Mouse (Mus musculus) C2C12 (cell line): ENCODE results near the gene Slit3. TPM values are rescaled to one million over a fixed set of nuclear protein-coding genes. Genes with fewer than 3 reads are reported as not detected.
A peak's percentile ranks its signal among the peaks of the same experiment; 100 is the strongest.

Source experiments
- H3K27me3 ChIP-seq: one replicate; pipeline ENCODE4 v1.6.1; 2011; ENCODE audit not compliant: control insufficient read depth, insufficient read depth, insufficient read length
- H3K36me3 ChIP-seq: one replicate; pipeline ENCODE4 v1.6.1; 2011; ENCODE audit not compliant: control insufficient read depth, insufficient read depth
- H3K4me3 ChIP-seq: one replicate; pipeline ENCODE4 v1.5.1; 2011; ENCODE audit warnings: mild to moderate bottlenecking, control low read depth; ENCODE audit not compliant: poor library complexity, insufficient read depth, severe bottlenecking
- H3K79me2 ChIP-seq: one replicate; pipeline ENCODE4 v1.6.1; 2011; ENCODE audit not compliant: control insufficient read depth, insufficient read depth
- H3K79me3 ChIP-seq: one replicate; pipeline ENCODE4 v1.6.1; 2011; ENCODE audit warnings: low read depth, control low read depth
- H3ac ChIP-seq: one replicate; pipeline ENCODE3; 2011; ENCODE audit warnings: low read depth; ENCODE audit not compliant: control insufficient read depth, insufficient read length
- CEBPB ChIP-seq: IDR thresholded peaks from one replicate; pipeline ENCODE4 v1.6.1; 2011; ENCODE audit warnings: low read depth, mild to moderate bottlenecking, control low read depth, moderate library complexity
- CTCF ChIP-seq: IDR thresholded peaks from one replicate; pipeline ENCODE4 v1.5.1; 2011; ENCODE audit not compliant: control insufficient read depth, insufficient read depth, insufficient read length
- FOSL1 ChIP-seq: IDR thresholded peaks from one replicate; pipeline ENCODE4 v1.8.0; 2011; ENCODE audit warnings: mild to moderate bottlenecking, low read length; ENCODE audit not compliant: poor library complexity, insufficient read depth, severe bottlenecking
- MAX ChIP-seq: IDR thresholded peaks from one replicate; pipeline ENCODE4 v1.6.1; 2011; ENCODE audit warnings: mild to moderate bottlenecking, control low read depth
- MYOD1 ChIP-seq: IDR thresholded peaks from one replicate; pipeline ENCODE4 v1.6.1; 2011; ENCODE audit warnings: low read depth; ENCODE audit not compliant: control insufficient read depth, insufficient read length
- MYOG ChIP-seq: IDR thresholded peaks from one replicate; pipeline ENCODE4 v1.6.1; 2011; ENCODE audit not compliant: control insufficient read depth, insufficient read length; ENCODE audit errors: extremely low read depth
- USF1 ChIP-seq: IDR thresholded peaks from one replicate; pipeline ENCODE4 v1.6.1; 2011; ENCODE audit warnings: low read depth, mild to moderate bottlenecking, control low read depth, moderate library complexity
- polyA plus RNA-seq: library from polyadenylated mRNA; unstranded; fragments of >200 nt; fragmentation: generic; extraction: Trizol; gene quantifications from one replicate; pipeline ENCODE4 v1.2.1, GENCODE M21; 2012; ENCODE audit warnings: missing spikeins

Gene Slit3
- polyA plus RNA-seq, 1 experiment, result not detected

DNA sequence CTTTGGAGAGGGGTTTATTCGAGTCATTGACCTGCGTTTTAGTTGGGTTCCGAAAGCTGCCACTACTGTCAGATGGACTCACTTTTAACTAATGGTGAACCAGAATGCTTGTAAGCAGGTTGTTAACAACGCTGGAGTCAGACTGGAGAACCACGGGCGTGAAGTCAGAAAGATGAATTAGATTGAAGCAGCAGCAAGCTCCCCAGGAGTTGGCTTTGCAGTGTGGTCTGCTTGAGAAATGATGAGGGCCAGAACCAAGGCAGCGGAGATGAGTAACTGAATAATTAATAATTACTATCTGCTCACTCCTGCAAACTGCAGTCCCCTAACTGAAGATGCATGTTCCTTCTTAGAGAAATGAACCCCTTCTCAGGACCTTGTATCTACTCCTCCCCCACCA lies 347.8 kb downstream of the Slit3 start:
- no peaks in the 10 kb centered on the region for H3K36me3 ChIP-seq
- no peak for TF ChIP-seq MYOD1
- no peak for TF ChIP-seq FOSL1
- TF ChIP-seq MAX, result no peak
- no peak for TF ChIP-seq USF1
- no peak for TF ChIP-seq MYOG
- TF ChIP-seq CTCF, result no peak
- no peak for TF ChIP-seq CEBPB

DNA sequence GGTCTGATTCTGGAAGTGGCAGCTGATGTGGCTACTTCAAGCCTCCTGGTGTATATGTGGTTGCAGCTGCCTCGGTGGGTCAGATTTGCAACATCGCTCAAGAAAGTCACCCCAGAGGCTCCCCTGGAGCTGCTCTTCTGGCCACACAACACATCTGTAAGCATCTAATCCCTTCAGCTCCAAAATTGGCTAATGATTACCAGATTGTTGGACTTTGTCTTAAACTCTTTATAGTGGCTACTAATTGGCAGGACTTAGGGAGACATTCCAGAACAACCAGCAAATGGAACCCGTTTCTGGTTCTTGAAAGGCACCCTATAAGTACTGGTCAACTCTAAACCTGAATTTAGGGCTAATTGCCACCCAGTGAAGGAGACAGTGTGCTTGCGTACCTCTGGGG lies 348.9 kb downstream of the Slit3 start:
- TF ChIP-seq MYOD1, result no peak
- no peak for TF ChIP-seq FOSL1
- no peak for TF ChIP-seq CTCF
- TF ChIP-seq CEBPB, result no peak
- TF ChIP-seq MYOG, result no peak
- TF ChIP-seq USF1, result no peak
- no peak for TF ChIP-seq MAX
- Histone ChIP-seq H3K79me3 (no peaks in the 10 kb centered on the region), H3K79me2 (no peaks in the 10 kb centered on the region), H3K36me3 (no peaks in the 10 kb centered on the region), H3K27me3 (no peaks in the 10 kb centered on the region), H3K4me3 (no peak overlapping the region), H3ac (no peak overlapping the region)

More for the DNA sequence above, 347.8 kb downstream of the Slit3 start:
- no peak overlapping the region for H3K4me3 ChIP-seq
- H3ac ChIP-seq, result no peak overlapping the region
- no peaks in the 10 kb centered on the region for H3K27me3 ChIP-seq
- H3K79me2 ChIP-seq, result no peaks in the 10 kb centered on the region
- no peaks in the 10 kb centered on the region for H3K79me3 ChIP-seq

DNA sequence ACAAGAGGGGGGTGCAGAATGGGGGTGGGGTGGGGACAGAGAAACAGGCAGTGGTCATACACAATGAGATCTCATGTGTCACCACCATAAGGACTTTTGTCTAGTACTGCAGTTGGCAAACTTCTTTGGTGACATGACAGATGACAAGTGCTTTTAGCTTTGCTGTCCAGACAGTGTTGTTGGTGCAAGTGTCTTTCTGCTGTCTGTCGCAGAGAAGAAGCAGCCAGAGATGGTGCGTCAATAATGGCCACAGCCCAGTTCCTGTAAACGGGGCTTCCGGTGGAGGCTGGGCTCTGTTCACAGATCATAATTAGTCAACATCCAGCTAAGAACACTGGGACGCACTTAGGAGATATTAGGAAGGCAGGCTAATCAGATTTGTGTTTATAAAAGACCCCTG lies 349.8 kb downstream of the Slit3 start:
- TF ChIP-seq CEBPB (no peak), FOSL1 (no peak), MAX (no peak), MYOD1 (no peak), CTCF (no peak), MYOG (no peak), USF1 (no peak)
- Histone ChIP-seq H3K27me3 (no peaks in the 10 kb centered on the region), H3K79me2 (no peaks in the 10 kb centered on the region), H3ac (no peak overlapping the region), H3K4me3 (no peak overlapping the region), H3K36me3 (no peaks in the 10 kb centered on the region), H3K79me3 (no peaks in the 10 kb centered on the region)

DNA sequence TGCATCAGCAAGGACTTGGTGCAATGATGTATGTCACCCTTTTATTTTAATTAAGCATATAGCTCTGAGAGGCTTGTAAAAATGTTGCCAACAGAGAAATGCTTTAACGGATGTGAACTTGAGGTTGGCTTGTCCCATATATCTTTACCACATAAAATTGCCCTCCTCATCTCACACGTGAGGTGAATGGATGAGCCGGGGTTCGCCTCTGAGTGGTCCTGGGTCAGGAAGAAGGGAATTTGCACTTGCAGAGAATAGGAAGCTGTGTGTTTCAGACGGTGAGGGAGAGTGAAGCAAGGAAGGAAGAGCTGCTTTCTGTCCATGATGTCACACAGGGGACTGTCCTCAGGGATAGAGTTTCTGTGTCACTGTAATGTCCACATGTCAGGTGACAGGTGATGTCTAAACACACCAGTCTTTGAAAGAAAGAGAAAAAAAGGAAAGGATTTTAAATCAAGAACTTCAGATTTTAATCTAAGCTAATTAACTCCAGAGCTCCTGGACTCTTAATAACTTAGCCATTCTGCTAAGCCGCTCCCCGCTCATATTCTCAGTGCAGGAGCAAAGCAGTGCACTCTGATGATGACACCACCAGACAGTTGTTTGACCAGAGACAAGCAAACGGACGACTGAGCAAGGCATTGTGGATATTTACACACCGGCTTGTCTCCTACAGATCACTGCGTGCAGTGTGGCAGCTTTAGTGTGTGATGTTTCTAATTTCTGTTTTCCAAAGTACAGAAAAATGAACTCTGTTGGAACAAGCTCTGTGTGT lies 352.0 kb downstream of the Slit3 start:
- Histone ChIP-seq H3ac (no peak overlapping the region), H3K79me2 (no peaks in the 10 kb centered on the region), H3K79me3 (no peaks in the 10 kb centered on the region), H3K27me3 (no peaks in the 10 kb centered on the region), H3K4me3 (no peak overlapping the region), H3K36me3 (no peaks in the 10 kb centered on the region)
- TF ChIP-seq CTCF (no peak), MYOD1 (no peak), USF1 (no peak), MAX (no peak)

DNA sequence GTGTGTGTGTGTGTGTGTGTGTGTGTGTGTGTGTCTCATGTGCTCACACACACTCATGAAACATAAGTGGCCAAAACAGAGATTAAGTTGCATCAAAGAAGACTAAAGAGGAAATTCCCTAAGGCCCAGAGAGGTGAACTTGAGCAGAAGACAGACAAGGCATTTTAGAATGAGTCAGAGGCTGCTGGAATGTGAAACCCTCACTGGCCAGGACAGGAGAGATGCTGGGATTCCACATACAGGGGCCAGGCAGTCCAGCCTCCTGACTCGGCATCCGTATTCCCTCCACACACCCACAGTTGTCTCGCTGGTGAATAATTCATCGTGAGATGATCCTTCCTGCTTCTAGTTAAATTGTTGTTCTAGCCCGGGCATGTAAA lies 352.6 kb downstream of the Slit3 start:
- no peaks in the 10 kb centered on the region for H3K27me3 ChIP-seq
- no peak overlapping the region for H3K4me3 ChIP-seq
- no peaks in the 10 kb centered on the region for H3K79me2 ChIP-seq
- peak overlapping the region; percentile 23 for H3ac ChIP-seq
- H3K36me3 ChIP-seq, result no peaks in the 10 kb centered on the region
- no peaks in the 10 kb centered on the region for H3K79me3 ChIP-seq
- TF ChIP-seq MAX (no peak), MYOG (no peak), MYOD1 (no peak), USF1 (no peak), CEBPB (no peak), CTCF (no peak), FOSL1 (no peak)

DNA sequence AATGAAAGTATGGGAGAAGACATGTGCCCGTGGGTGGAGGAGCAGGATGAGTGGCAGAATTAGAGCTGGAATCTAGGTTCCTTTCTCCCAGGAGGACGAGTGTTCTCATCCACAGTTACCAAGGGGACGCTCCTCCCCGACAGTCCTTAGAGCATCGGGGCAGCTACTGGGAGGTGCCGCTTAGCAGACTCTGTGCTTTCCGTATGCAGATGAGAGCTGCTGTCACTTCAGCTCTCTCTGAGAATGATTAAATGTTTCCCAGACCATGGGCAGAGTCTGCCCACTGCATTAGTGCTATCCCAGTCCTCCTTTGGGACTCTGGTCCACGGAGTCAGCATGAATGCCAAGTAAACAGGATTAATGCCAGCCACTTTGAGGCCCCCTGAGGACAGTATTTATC lies 359.1 kb downstream of the Slit3 start:
- no peaks in the 10 kb centered on the region for H3K79me2 ChIP-seq

More for the DNA sequence above, 359.1 kb downstream of the Slit3 start:
- no peaks in the 10 kb centered on the region for H3K79me3 ChIP-seq
- no peak overlapping the region for H3ac ChIP-seq
- H3K36me3 ChIP-seq, result no peaks in the 10 kb centered on the region
- H3K4me3 ChIP-seq, result no peak overlapping the region
- no peaks in the 10 kb centered on the region for H3K27me3 ChIP-seq
- TF ChIP-seq MAX (no peak), CTCF (no peak), USF1 (no peak), CEBPB (no peak), MYOG (no peak), FOSL1 (no peak), MYOD1 (no peak)
